Mouse (Mus musculus) heart, postnatal 14 days (tissue): ENCODE results near the gene Malsu1. TPM values are rescaled to one million over a fixed set of nuclear protein-coding genes. Genes with fewer than 3 reads are reported as not detected.

Experiments
- DNase-seq, 2 experiments: peaks; one replicate each; pipeline ENCODE4 v3.0.0; 2021 to 2022
- intact Hi-C: fragments of 180-260 bp; cut with DNase I; formaldehyde crosslinking; loops from one replicate; pipeline ENCODE4 v1.15.1; 2025
- total RNA-seq, 2 experiments: library from RNA; stranded (reverse); gene quantifications; 2 replicates each; pipeline ENCODE4 v1.2.3; 2021

The Malsu1 gene
- total RNA-seq, 2 experiments from 2014 or later, result 36.7 to 40.0 TPM

DNA sequence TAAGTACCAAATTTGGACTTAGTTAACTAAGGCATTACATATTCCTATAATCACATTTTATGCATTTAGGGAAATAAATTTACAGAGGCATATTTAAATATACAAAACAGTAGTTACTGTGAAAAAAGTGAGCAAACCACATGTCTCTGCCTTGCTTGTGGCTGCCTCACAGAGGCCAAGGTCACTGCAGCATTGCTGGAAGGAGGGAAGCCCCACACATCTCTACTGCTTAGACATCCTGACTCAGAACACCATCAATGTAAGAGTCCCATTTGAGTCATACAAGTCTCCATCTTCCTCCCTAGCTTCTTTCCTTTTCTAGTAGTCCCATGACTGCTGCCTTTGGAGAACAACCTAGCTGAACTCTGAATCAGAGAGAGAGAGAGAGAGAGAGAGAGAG lies 56.7 kb downstream of the Malsu1 start:
- intact Hi-C loops, result no loop called here
- no peak for DNase-seq

- DNase-seq, result no peak
- intact Hi-C loops, result no loop called here
Measured at GRCm38 (mm10) chr6:49131855-49132254, 58.3 kb downstream of the Malsu1 start.

DNA sequence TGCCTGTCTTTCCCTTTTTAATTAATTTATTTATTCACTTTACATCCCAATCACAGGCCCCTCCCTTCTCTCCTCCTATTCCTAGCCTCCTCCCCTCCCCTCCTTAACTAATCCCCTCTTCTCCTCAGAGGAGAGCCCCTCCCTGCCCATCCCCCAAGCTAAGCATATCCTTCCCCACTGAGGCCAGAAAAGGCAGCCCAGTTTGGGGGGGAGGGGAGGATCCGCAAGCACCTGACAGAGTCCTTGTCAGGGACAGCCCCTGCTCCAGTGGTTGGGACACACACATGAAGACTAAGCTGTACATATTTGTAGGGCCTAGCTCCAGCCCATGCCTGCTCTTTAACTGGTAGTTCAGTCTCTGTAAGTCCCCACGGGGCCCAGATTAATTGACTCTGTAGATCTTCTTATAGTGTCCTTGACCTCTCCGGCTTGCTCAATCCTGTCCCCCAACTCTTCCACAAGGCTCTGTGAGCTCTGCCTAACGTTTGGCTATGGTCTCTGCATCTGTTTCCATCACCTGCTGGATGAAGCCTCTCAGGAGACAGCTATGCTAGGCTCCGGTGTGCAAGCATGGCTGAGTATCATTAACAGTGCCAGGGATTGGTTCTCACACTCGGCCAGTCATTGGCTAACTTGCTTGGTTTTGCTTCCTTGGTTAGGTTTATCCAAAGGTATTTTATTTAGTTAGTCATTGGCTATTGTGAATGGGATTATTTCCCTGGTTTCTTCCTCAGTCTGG lies 58.9 kb downstream of the Malsu1 start:
- DNase-seq, result no peak
- intact Hi-C loops, result no loop called here

Other genes starting within 250 kb of the Malsu1 start
- gene Tmem176a, start 232.9 kb upstream of the Malsu1 start, total RNA-seq, result 10 to 100 TPM; 18.7 to 23.8 TPM
- 10 to 100 TPM; 62.5 to 63.9 TPM for gene Tmem176b, start 232.3 kb upstream of the Malsu1 start, total RNA-seq
- gene Aoc1, start 200.9 kb upstream of the Malsu1 start, total RNA-seq, result not detected
- gene 1600015I10Rik, start 143.9 kb upstream of the Malsu1 start, total RNA-seq, result not detected
- gene Doxl2, start 98.8 kb upstream of the Malsu1 start, total RNA-seq, result not detected
- gene Svs1, start 86.9 kb upstream of the Malsu1 start, total RNA-seq, result not detected
- 1 to 10 TPM in 1 of 2 experiments, under 1 TPM in 1; 0.59 to 1.1 TPM for gene Gpnmb, start 37.2 kb upstream of the Malsu1 start, total RNA-seq
- 1 to 10 TPM in 1 of 2 experiments, under 1 TPM in 1; 0.93 to 1.6 TPM for gene Igf2bp3, start 141.2 kb downstream of the Malsu1 start, total RNA-seq
- 10 to 100 TPM; 30.9 to 42.3 TPM for gene Tra2a, start 190.2 kb downstream of the Malsu1 start, total RNA-seq
- gene Ccdc126, start 245.5 kb downstream of the Malsu1 start, total RNA-seq, result 1 to 10 TPM; 4.2 to 4.3 TPM